Mouse (Mus musculus) thymus, adult 2 months (tissue): ENCODE results near the gene Hint3.
A peak's percentile ranks its signal among the peaks of the same experiment; 100 is the strongest.

Experiments used
- CTCF ChIP-seq: fragments of 200-500 bp; IDR thresholded peaks from 2 replicates; pipeline ENCODE4 v1.5.1; 2012; ENCODE audit warnings: mild to moderate bottlenecking, control low read depth, low read length, moderate library complexity, borderline replicate concordance; ENCODE audit not compliant: control insufficient read depth, poor library complexity, insufficient read depth; ENCODE audit errors: extremely low read depth
- POLR2A ChIP-seq: fragments of 200-500 bp; IDR thresholded peaks from 2 replicates; pipeline ENCODE4 v1.6.1; 2012; ENCODE audit warnings: mild to moderate bottlenecking, low read length, control low read depth, moderate library complexity; ENCODE audit not compliant: control insufficient read depth, poor library complexity, insufficient read depth; ENCODE audit errors: extremely low read depth

GRCm38 (mm10) chr10:30600542-30600966, 28.9 kb downstream of the Hint3 start, which contains the start of gene Trmt11:
- no peak for TF ChIP-seq CTCF
- 0 out of 2 replicates have a peak, but pooled peaks have one; percentile 51 for TF ChIP-seq POLR2A
